Mouse (Mus musculus) erythroblast, embryonic 14.5 days (primary cell): Measurements from ENCODE around the gene Olfr378.

ENCODE experiments used
- GATA1 ChIP-seq: IDR thresholded peaks from 2 replicates; pipeline ENCODE4 v1.6.1; 2012; ENCODE audit warnings: low read length, inconsistent platforms, mixed read lengths
- TAL1 ChIP-seq: IDR thresholded peaks from 3 replicates; pipeline ENCODE4 v1.6.1; 2012; ENCODE audit warnings: low read length, inconsistent platforms, mixed read lengths

GRCm38 (mm10) chr11:73399514-73399913 lies 28.8 kb downstream of the Olfr378 start, which contains the start of gene Olfr1:
- no peak for TF ChIP-seq GATA1
- no peak for TF ChIP-seq TAL1
